Mouse (Mus musculus): ENCODE results near the gene Itga4. TPM values are rescaled to one million over a fixed set of nuclear protein-coding genes. Genes with fewer than 3 reads are reported as not detected.

The Itga4 gene
- polyA plus RNA-seq, 1 experiment = 42.6 TPM

DNA sequence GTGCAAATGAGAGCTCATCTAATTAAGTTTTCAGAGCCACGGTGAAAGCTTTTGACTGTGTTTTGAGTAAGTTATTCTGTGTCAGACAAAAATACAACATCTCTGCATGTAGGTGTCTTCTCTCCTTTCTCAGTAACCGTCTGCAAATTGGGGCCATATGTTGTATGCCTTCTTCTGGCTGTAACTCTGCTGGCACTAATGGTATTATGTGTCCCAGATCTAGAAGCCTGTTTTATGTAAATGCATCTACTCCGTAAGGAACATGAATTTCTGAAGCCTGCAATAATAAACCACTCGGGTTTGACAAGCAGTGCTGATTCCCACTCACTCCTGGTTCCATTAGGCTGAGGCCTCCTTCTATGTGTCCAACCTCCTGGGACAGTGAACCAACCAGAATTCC is 52.3 kb downstream of the Itga4 start:
- no peak for TF ChIP-seq GATA1 (IDR thresholded peaks at IDR 0.05; ENCODE audit: low read length)

DNA sequence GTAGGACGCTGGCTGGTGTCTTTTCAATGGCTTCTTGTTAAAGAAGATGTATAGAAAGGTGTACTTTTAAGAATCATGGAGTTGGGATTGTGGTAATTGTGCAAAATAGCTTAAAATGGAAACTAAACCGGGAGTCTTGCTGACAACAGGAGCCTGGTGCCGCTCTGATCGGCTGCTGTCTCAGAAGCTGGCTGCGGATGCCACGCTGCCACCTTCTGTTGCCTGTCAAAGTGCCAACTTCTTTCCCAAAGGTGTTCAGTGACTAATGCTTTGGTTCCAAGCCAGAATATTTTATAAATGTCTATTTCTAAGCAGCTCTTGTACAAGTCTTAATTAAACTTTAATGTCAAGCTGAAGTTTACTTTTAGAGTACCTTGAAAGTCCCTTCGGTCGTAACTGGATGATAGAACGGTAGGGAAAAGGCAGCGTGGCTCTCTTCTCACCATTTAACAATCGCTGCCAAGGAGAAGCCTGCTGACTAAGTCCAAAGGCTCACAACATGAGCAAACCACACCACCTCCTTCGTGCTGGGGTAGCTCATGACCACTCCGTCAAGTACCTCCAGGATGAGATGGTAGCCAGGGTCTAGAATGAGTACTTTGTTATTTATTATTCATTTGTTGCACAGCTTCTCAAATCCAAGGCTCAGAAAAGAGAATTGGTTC is 54.4 kb downstream of the Itga4 start:
- TF ChIP-seq GATA1 (IDR thresholded peaks at IDR 0.05; ENCODE audit: low read length) = no peak

GRCm38 (mm10) chr2:79312499-79312898 is 57.3 kb downstream of the Itga4 start:
- TF ChIP-seq GATA1 (IDR thresholded peaks at IDR 0.05; ENCODE audit: low read length) = no peak

DNA sequence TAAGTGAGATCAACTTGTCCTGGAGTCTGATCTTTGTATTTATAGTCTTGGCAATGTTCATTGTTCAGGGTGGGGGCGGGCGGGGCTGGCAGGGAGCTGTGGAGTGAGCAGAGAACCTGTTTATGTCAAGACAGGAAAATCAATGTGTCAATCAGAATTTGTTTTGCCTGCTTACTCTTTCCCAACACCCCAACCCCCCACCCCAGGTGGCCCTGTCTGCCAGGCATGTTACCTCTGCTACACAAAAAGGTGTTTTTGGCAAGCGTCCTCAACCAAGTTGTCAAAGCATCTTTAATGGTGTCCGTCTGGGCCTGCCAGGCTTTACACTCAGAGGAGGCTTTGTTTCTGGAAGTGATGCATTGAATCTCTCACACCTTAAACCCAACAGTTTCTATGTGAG is 59.9 kb downstream of the Itga4 start:
- TF ChIP-seq GATA1 (IDR thresholded peaks at IDR 0.05; ENCODE audit: low read length) = no peak

DNA sequence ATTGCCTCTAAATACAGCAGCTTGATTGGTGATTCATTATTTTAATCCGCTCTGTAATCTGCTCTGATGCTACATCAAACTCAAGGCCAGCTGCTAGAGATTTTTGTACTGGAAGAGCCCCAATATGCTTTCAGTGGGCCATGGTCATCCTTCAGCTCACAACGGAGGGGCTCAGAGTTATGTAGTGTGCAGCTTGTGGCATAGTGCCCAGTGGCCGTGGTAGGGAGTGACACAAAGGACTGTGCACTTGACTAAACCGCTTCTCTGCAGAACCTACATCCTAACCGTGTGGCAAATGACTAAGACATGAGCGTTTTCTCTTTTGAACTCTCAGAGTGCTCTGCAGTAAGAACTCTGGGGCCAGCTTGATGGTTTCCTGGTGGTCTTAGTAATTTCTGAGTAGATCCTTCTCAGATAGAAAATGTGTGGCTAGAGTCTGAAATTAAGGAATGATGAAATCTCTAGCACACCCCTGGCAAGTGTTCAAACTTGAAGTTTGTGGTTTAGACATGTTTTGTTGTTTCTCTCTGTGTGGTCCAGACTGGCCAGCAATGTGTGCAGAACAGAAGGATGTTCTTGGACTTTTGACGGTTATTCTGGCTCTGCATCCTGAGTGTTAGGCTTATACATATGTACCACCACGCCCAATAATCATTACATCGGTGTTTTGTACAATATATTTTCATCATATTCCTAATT is 61.1 kb downstream of the Itga4 start:
- TF ChIP-seq GATA1 (IDR thresholded peaks at IDR 0.05; ENCODE audit: low read length) = no peak

DNA sequence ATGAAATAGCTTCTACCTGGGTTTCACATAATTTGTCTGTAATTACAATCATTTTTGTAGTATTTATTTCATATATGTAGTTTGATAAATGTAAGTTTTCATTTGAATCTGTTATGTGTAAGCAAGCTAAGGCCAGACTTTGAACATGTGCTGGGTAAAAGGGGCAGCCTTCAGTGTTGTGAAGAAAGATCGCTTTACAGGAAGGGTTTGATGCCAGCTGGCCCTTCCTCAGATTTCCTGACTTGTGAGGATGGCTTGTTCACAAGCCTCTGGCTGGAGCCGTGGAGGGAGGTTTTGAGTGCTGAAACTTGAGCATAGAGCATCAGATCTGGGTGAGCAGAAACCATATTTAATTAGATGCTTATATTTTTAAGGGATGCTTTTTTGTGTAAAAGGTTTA is 72.9 kb downstream of the Itga4 start:
- no peak for TF ChIP-seq GATA1 (IDR thresholded peaks at IDR 0.05; ENCODE audit: low read length)

GRCm38 (mm10) chr2:79334661-79335060 is 79.4 kb downstream of the Itga4 start:
- no peak for TF ChIP-seq GATA1 (IDR thresholded peaks at IDR 0.05; ENCODE audit: low read length)

GRCm38 (mm10) chr2:79336141-79336540 is 80.9 kb downstream of the Itga4 start:
- TF ChIP-seq GATA1 (IDR thresholded peaks at IDR 0.05; ENCODE audit: low read length) = no peak

GRCm38 (mm10) chr2:79339003-79339402 is 83.8 kb downstream of the Itga4 start:
- no peak for TF ChIP-seq GATA1 (IDR thresholded peaks at IDR 0.05; ENCODE audit: low read length)

DNA sequence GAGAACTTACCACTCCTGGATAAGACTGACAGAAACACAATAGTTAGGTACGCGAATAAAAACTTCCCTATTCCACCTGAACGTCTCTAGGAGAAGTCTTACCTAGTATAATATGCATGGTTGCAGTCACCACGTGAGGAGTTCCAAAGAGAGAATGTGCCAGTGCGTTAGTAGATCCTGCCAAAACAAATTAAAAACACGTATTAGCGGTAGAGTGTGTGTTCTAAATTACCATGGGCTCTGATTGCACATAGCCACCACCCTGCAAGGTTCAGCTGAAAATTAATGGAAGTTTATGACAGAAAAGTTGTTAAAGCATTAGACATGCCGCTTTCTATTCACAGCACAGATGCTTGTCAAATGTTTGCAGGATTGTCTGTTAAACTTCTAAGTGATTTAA is 87.9 kb downstream of the Itga4 start:
- TF ChIP-seq GATA1 (IDR thresholded peaks at IDR 0.05; ENCODE audit: low read length) = no peak

GRCm38 (mm10) chr2:79351179-79352099 is 96.2 kb downstream of the Itga4 start:
- no peak for TF ChIP-seq GATA1 (IDR thresholded peaks at IDR 0.05; ENCODE audit: low read length)

DNA sequence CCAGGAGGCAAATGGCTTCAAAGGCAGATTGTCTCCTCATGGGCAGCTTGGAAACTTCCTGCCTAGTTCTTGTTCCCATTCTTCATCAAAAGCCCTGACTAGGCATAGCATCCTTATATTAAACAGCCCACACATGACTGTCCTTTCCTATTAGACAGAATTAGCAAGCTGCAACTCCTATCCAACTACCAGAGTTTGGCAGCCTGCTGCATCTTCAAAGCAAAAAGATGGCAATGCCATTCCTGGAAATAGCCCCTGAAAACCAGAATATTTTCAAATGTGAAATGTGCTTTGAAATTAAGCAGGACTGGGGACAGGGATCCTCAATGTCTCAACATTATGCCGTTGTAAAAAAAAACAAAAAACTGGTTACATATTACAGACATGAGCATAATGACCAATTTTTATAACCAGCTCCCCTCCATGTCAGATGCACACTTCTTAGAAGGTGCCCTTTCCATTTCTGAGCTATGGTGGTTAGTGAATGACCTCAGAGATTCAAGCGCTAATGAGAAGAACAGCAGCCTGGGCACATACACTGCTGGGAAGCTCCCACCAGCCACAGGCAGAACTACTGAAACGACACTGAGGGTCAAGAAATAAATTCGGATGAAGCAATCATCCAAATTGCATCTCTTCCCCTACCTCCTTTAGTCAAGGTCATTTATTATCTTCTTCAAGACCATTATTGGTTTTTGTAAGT is 97.0 kb downstream of the Itga4 start:
- no peak for TF ChIP-seq GATA1 (IDR thresholded peaks at IDR 0.05; ENCODE audit: low read length)

GRCm38 (mm10) chr2:79354773-79355172 is 99.5 kb downstream of the Itga4 start:
- TF ChIP-seq GATA1 (IDR thresholded peaks at IDR 0.05; ENCODE audit: low read length) = no peak

DNA sequence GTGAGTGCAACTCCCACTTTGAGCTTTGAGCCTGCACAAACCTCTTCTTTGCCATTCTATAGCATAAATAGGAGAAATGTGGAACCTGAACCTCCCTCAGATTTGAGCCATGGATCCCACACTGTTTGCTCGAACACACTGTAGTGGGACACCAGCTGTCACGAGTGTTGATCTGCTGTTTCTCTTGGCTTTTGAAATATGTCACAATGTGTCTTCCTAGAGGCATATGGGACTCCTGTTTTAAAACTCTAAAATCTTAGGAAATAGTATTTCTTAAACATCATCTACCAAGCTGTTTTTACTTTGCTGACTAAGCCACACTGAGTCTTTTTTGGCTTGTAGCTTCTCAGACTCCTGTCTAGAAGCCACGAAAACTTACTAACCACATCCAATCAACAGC is 102.6 kb downstream of the Itga4 start:
- TF ChIP-seq GATA1 (IDR thresholded peaks at IDR 0.05; ENCODE audit: low read length) = no peak

- TF ChIP-seq GATA1 (IDR thresholded peaks at IDR 0.05; ENCODE audit: low read length) = no peak
Observed at GRCm38 (mm10) chr2:79362029-79362428, 106.8 kb downstream of the Itga4 start.

GRCm38 (mm10) chr2:79363920-79364319 is 108.7 kb downstream of the Itga4 start:
- no peak for TF ChIP-seq GATA1 (IDR thresholded peaks at IDR 0.05; ENCODE audit: low read length)
